Mouse (Mus musculus) kidney, adult 2 months (tissue): ENCODE measurements around the gene Arhgap9. TPM values are rescaled to one million over a fixed set of nuclear protein-coding genes. Genes with fewer than 3 reads are reported as not detected.

ENCODE experiments used
- DNase-seq: peaks from one replicate; pipeline ENCODE4 v3.0.0; 2021
- H3K27ac ChIP-seq: fragments of 200-500 bp; 2 replicates; pipeline ENCODE4 v1.5.1; 2012; ENCODE audit warnings: low read depth, low read length, control low read depth, inconsistent platforms; ENCODE audit not compliant: insufficient read depth
- H3K27me3 ChIP-seq: fragments of 200-500 bp; replicated peaks from 2 replicates; pipeline ENCODE4 v1.6.1; 2012; ENCODE audit warnings: mild to moderate bottlenecking, moderate library complexity, low read length, inconsistent platforms; ENCODE audit not compliant: control insufficient read depth, insufficient read depth
- H3K36me3 ChIP-seq: fragments of 200-500 bp; 2 replicates; pipeline ENCODE4 v1.6.1; 2012; ENCODE audit warnings: mild to moderate bottlenecking, moderate library complexity, low read length, inconsistent platforms; ENCODE audit not compliant: control insufficient read depth, insufficient read depth
- H3K4me1 ChIP-seq: fragments of 200-500 bp; 2 replicates; pipeline ENCODE4 v1.6.1; 2011; ENCODE audit warnings: low read length; ENCODE audit not compliant: control insufficient read depth, insufficient read depth
- H3K4me3 ChIP-seq: fragments of 200-500 bp; 2 replicates; pipeline ENCODE4 v1.5.1; 2011; ENCODE audit warnings: mild to moderate bottlenecking, low read depth, low read length, control low read depth; ENCODE audit not compliant: insufficient read depth
- CTCF ChIP-seq: fragments of 200-500 bp; conservative IDR thresholded peaks from 2 replicates; pipeline ENCODE4 v1.5.1; 2011; ENCODE audit warnings: low read depth, mild to moderate bottlenecking, control low read depth, low read length, moderate library complexity, mixed read lengths; ENCODE audit not compliant: insufficient read depth, insufficient read length
- POLR2A ChIP-seq: fragments of 200-500 bp; IDR thresholded peaks from one replicate; pipeline ENCODE4 v1.6.1; 2011; ENCODE audit warnings: low read depth, low read length, control low read depth
- WGBS: fragments of 180-500 bp; shearing (Covaris S2); methylation state at CpG from one replicate; pipeline ENCODE4 v1.1.7; 2018; 5-methylcytosine and 5-hydroxymethylcytosine counted together
- polyA plus RNA-seq: library from polyadenylated mRNA; depleted of rRNA; stranded (reverse); fragments of >200 nt; gene quantifications from 2 replicates; pipeline ENCODE4 v1.2.3, GENCODE M21; 2012

Gene Arhgap9
- polyA plus RNA-seq, 1 experiment: 6.0 TPM

DNA sequence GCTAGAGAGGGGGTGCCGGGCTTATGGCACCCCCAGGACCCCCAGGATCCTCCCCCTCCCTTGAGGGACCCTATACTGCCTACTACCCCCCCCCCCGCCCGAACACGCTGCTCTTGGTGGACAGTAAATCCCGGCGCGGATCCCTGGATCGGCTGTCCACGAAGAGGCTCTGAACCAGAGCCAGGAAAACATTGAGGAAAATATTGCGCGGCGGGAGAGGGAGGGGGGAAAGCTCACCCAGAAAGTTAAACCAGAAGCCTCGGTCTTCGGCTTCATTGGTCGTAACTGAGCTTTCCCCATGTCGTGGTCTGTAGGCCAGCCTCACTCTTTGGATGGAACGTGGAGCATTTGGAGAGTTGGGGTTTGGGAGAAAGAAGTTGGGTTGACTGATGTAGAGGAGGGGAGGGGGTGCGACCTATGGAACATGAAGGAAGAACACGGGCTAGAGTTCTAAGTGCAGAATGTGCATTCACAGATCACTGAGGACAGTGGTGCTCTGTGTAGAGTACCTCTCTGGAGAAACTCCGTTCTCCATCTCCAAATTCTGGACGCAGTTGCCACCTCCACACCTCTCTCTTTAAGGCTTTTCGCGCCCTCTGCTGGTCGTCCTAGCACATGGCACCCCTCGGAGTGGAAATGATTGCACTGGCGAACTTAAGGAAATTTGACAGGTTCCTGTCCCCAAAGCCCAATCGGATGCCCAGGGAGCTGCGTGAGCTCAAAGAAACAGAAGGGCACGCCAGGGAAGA lies 20.3 kb downstream of the Arhgap9 start, which contains the start of gene Gli1:
Gli1 (minus strand) TSS at position 84 of the 749 bp plus-strand sequence.
- TF ChIP-seq CTCF: peak; percentile 92
- TF ChIP-seq POLR2A: no peak
- Histone ChIP-seq H3K27ac (no peak within 1 kb of the TSS), H3K36me3 (no peaks in the 10 kb centered on the region), H3K4me3 (peak within 1 kb of the TSS; percentile 39), H3K27me3 (peaks cover 3% of the 10 kb centered on the region; the same call in 1 of the 2 replicates), H3K4me1 (peaks cover 3% of the 10 kb centered on the region)
- under 1% methylated on average over 27 of the region's 29 CpGs for WGBS
- DNase-seq: peak; percentile 84

DNA sequence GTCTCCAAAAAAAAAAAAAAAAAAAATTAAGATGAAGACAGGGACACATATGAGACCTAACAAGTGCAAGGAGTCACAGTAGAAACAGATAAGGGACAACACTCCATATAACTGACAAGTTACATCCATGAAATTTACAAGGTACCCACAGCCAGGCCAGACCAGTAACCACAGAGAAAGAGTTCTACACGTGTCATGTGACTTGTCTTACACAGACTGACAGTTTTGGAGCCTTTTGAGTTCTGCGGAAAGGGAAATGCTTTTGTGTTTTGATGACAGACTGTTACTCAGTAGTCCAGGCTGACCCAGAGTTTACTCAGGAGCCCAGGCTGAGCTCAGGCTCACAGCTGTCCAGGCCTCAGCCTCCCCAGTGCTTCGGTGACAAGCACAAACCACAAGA lies 21.3 kb downstream of the Arhgap9 start:
- peaks cover 3% of the 10 kb centered on the region; the same call in 1 of the 2 replicates for H3K27me3 ChIP-seq
- 88% methylated on average over 3 of the region's 3 CpGs for WGBS
- peaks cover 3% of the 10 kb centered on the region for H3K4me1 ChIP-seq
- no peak overlapping the region for H3K4me3 ChIP-seq
- no peaks in the 10 kb centered on the region for H3K36me3 ChIP-seq
- TF ChIP-seq CTCF: no peak
- TF ChIP-seq POLR2A: no peak
- no peak overlapping the region for H3K27ac ChIP-seq
- DNase-seq: no peak

DNA sequence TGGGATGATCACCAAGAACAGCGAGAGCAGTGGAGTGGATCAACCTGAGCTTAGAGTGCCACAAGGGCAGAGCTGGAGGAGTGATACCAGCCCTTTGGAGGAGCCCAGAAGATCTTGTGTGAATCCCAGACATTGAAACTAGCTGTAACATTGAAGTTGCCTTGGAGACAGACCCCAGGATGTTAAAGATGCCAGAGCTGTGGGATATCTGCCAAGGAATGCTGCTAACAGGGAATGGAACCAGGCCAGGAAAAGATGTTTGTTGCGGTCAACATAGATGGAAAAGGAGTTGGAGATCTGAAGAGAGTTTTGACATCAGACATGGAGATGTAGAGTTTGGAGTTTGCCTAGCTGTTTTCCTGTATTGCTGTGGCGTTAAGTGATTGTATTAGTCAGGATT lies 24.4 kb downstream of the Arhgap9 start:
- TF ChIP-seq CTCF (no peak), POLR2A (no peak)
- Histone ChIP-seq H3K27ac (no peak overlapping the region), H3K4me1 (no peaks in the 10 kb centered on the region; the same call in 1 of the 2 replicates), H3K27me3 (no peaks in the 10 kb centered on the region), H3K36me3 (no peaks in the 10 kb centered on the region), H3K4me3 (no peak overlapping the region)
- WGBS: 88% methylated on average over 3 of the region's 3 CpGs
- DNase-seq: no peak

DNA sequence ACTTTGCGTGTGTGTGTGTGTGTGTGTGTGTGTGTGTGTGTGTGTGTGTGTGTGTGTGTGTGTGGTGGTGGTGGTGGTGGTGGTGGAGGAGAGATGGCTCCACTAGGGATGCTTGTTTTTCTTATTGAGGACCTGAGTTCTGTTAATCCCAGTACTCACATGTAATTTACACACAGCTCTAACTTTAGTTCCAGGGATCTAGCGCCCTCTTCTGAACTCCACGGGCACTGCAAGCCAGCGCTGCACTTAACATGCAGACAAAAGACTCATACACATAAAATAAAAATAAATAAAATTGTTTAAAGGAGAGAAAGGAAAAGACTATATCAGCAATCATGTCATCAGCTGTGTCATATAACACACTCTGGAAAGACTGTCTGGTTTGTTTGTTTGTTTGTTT lies 27.2 kb downstream of the Arhgap9 start:
- Histone ChIP-seq H3K36me3 (no peaks in the 10 kb centered on the region), H3K4me3 (no peak overlapping the region), H3K4me1 (no peaks in the 10 kb centered on the region; the same call in 1 of the 2 replicates), H3K27me3 (no peaks in the 10 kb centered on the region), H3K27ac (no peak overlapping the region)
- TF ChIP-seq CTCF: peak; percentile 37; the same call in 1 of the 2 replicates
- TF ChIP-seq POLR2A: no peak
- DNase-seq: no peak
- WGBS: 71% methylated on average over 4 of the region's 4 CpGs

DNA sequence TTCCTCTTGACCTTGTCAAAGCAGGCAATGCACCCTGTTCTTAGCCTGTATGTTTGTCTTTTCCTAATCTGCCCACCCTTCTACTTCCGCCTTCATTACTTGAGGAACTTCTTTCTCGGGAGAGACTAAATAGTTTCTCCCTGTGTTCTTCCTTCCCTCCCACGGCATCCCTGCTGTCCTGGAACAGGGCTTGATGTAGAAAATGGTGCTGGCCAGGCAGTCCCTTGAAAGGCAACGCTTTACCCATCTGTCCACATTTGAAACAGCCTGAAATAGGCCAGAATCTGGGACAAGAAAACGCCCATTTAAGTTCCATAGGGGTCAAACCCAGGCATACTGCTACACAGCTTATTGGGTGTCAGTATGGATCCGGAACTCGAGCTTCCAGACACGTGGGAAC lies 28.0 kb downstream of the Arhgap9 start:
- WGBS: 65% methylated on average over 8 of the region's 8 CpGs
- TF ChIP-seq CTCF (no peak), POLR2A (no peak)
- Histone ChIP-seq H3K27me3 (no peaks in the 10 kb centered on the region), H3K36me3 (no peaks in the 10 kb centered on the region), H3K4me1 (no peaks in the 10 kb centered on the region; the same call in 1 of the 2 replicates), H3K27ac (no peak overlapping the region), H3K4me3 (no peak overlapping the region)
- DNase-seq: no peak

DNA sequence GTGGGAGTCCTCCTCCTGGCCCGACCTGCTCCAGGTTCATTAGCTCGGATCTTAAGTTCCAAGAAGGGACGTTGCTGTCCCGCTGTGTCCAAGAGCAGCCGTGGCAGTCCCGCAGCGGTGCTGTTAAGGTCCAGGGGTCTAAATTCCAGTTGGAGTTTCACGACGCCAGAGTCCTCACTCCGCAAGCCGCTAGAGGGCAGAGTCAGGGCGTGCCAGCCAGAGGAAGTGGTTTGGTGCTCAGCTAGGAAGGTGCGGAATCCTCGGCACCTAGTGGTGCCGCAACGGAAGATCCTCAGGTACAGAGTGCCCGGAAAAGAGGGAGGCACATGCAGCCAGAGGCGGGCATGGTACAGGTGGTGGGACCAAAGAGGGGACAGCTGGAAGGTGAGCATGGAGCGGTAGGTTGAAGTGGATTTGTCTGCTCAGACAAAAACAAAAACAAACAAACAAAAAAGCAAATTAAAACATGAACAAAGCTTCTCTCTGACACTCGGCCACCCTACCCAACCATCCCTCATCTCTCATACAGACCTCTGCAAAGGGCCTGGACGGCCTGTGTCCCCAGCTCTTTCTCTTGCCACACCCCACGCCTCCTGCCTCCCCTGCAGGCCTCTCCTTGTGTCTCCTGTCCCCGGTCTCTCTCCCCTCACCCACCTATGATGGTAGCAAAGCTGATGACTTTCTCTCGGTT lies 29.0 kb downstream of the Arhgap9 start:
- no peak overlapping the region for H3K27ac ChIP-seq
- H3K4me3 ChIP-seq: peak overlapping the region; percentile 15; the same call in 1 of the 2 replicates
- no peak for TF ChIP-seq POLR2A
- TF ChIP-seq CTCF: peak; percentile 86
- H3K27me3 ChIP-seq: no peaks in the 10 kb centered on the region
- H3K36me3 ChIP-seq: no peaks in the 10 kb centered on the region
- H3K4me1 ChIP-seq: no peaks in the 10 kb centered on the region; the same call in 1 of the 2 replicates
- WGBS: 12% methylated on average over 24 of the region's 24 CpGs
- DNase-seq: peak; percentile 80

DNA sequence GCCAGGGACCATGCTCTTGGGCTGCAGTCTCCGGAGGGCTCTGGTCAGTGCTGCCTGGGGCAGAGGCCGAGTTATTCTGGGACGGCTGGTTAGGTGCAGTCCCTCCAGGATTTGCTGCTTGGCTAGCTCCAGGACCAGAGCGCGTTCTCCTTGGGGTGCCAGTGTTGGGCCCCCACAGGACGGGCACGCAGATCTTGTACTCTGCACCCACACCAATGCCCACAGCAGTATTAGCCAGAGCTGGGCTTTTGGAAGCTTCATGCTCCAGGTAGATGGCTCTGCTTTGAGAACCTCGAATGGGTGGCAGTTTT lies 29.5 kb downstream of the Arhgap9 start:
- H3K4me3 ChIP-seq: no peak overlapping the region
- H3K4me1 ChIP-seq: no peaks in the 10 kb centered on the region; the same call in 1 of the 2 replicates
- no peaks in the 10 kb centered on the region for H3K27me3 ChIP-seq
- no peak for DNase-seq
- TF ChIP-seq POLR2A (no peak), CTCF (no peak)
- H3K36me3 ChIP-seq: no peaks in the 10 kb centered on the region
- H3K27ac ChIP-seq: no peak overlapping the region
- WGBS: 56% methylated on average over 8 of the region's 8 CpGs
